ENCODE assay signal across 12 mouse cellular contexts in genomic region chr1:80177651-80178382, GRCm38 (mm10). TPM values are rescaled to one million over a fixed set of nuclear protein-coding genes. Genes with fewer than 3 reads are reported as not detected.
DNase-seq lines count a peak whose midpoint lies in the region; ATAC-seq and TF ChIP-seq lines count a peak whose summit lies in the region.
"Had no signal": no experiment of that assay in that cellular context is flagged by ENCODE, and none has a peak within 500 bp of the region (broad histone marks: within the 10 kb centered on the region; RNA-seq: fewer than 3 reads in every experiment).

No protein-coding gene starts in this region.

- intact Hi-C loops in heart, postnatal 14 days (cut with DNase I), result loop anchor here (5.0 kb wide), 1 partner anchor 181 kb away; no protein-coding TSS in a partner anchor
- intact Hi-C loops in left cerebral cortex, adult 2 months (cut with DNase I), result loop anchor here (1.0 kb wide), 1 partner anchor 391 kb away; no protein-coding TSS in a partner anchor

- no peak for ATAC-seq in forebrain, embryonic 15.5 days (replicated peaks)

- H3K79me2 ChIP-seq in CH12.LX (replicated peaks; ENCODE audit: control insufficient read depth, extremely low read depth, insufficient read depth, poor library complexity, severe bottlenecking), result no peaks in the 10 kb centered on the region

- in situ Hi-C loops in CH12.LX (cut with MboI; ENCODE audit: low pct_ligation_motif_present, low pct_unique_long_range_greater_than_20kb, low sequenced_read_pairs), result loop anchor here (10.0 kb wide), 2 partner anchors 337 to 393 kb away; no protein-coding TSS in a partner anchor

- H3K4me2 ChIP-seq in CH12.LX (ENCODE audit: insufficient read depth, low read depth, poor library complexity, severe bottlenecking), result no peak overlapping the region
- H3K4me2 ChIP-seq in forebrain, embryonic 15.5 days (replicated peaks), result no peak overlapping the region
- H3K4me2 ChIP-seq: hindbrain, embryonic 15.5 days; liver, embryonic 11.5 days had no signal

- peak; percentile 69 for TF ChIP-seq RAD21 in CH12.LX (IDR thresholded peaks at IDR 0.05; ENCODE audit: low read depth, low read length)

- H3K27ac ChIP-seq in left cerebral cortex, adult 2 months, result no peak overlapping the region
- no peak overlapping the region for H3K27ac ChIP-seq in CH12.LX (ENCODE audit: insufficient read depth, low read depth)
- H3K27ac ChIP-seq in forebrain, embryonic 15.5 days (replicated peaks), result no peak overlapping the region
- H3K27ac ChIP-seq: hindbrain, embryonic 15.5 days had no signal

- H3K36me3 ChIP-seq in CH12.LX (replicated peaks in 1 of 2; ENCODE audit: control insufficient read depth in 1 of 2, insufficient read depth in 1 of 2, low read length in 1 of 2), result no peaks in the 10 kb centered on the region
- no peaks in the 10 kb centered on the region for H3K36me3 ChIP-seq in forebrain, embryonic 15.5 days
- H3K36me3 ChIP-seq: G1E; hindbrain, embryonic 15.5 days had no signal

- dilution Hi-C loops in CH12.LX (cut with MboI; ENCODE audit: extremely low pct_ligation_motif_present, extremely low pct_unique_long_range_greater_than_20kb, low sequenced_read_pairs), result no loop called here

- no peak overlapping the region for H3K9ac ChIP-seq in CH12.LX (ENCODE audit: insufficient read depth, low read depth)
- no peak overlapping the region for H3K9ac ChIP-seq in forebrain, embryonic 15.5 days (replicated peaks)
- H3K9ac ChIP-seq: hindbrain, embryonic 15.5 days had no signal

- H3K4me3 ChIP-seq in left cerebral cortex, adult 2 months, result no peak overlapping the region
- H3K4me3 ChIP-seq in CH12.LX (replicated peaks in 1 of 3; ENCODE audit: low read depth in 2 of 3, low read length in 2 of 3, poor library complexity in 1 of 3), result no peak overlapping the region
- H3K4me3 ChIP-seq in forebrain, embryonic 15.5 days, result no peak overlapping the region
- H3K4me3 ChIP-seq: hindbrain, embryonic 15.5 days; myocyte had no signal

- peak; percentile 45 for TF ChIP-seq CTCF in left cerebral cortex, adult 2 months (IDR thresholded peaks at IDR 0.05)
- peak in 1 of 2 experiments; percentile 66; a peak in 2 of 4 replicates for TF ChIP-seq CTCF in CH12.LX (conservative IDR thresholded peaks at IDR 0.05 in 1 of 2, IDR thresholded peaks at IDR 0.05 in 1 of 2; ENCODE audit: low read depth in 2 of 2, low read length in 2 of 2)

- TF ChIP-seq POLR2A in CH12.LX (IDR thresholded peaks at IDR 0.05; ENCODE audit: low read depth, low read length), result no peak

- peak; percentile 59; the same call in 1 of the 2 replicates for TF ChIP-seq EP300 in CH12.LX (IDR thresholded peaks at IDR 0.05; ENCODE audit: low read length)

- no peaks in the 10 kb centered on the region for H3K9me3 ChIP-seq in CH12.LX (replicated peaks; ENCODE audit: low read length)
- H3K9me3 ChIP-seq in forebrain, embryonic 15.5 days, result no peaks in the 10 kb centered on the region
- H3K9me3 ChIP-seq: G1E; hindbrain, embryonic 15.5 days had no signal

- no peaks in the 10 kb centered on the region for H3K27me3 ChIP-seq in CH12.LX (replicated peaks)
- H3K27me3 ChIP-seq in forebrain, embryonic 15.5 days, result no peaks in the 10 kb centered on the region; the same call in 1 of the 2 replicates
- H3K27me3 ChIP-seq: hindbrain, embryonic 15.5 days had no signal

- DNase-seq in heart, postnatal 14 days, result peak; percentile 11 to 35
- DNase-seq in heart, adult 11 months, result no peak
- no peak for DNase-seq in left cerebral cortex, adult 2 months (ENCODE audit: extremely low spot score in 1 of 2, low spot score in 2 of 2)
- DNase-seq in left cerebral cortex, adult 8-10 months (ENCODE audit: low spot score in 2 of 2), result no peak
- DNase-seq in 416B (ENCODE audit: low read depth) (peak; percentile 11), CH12.LX (ENCODE audit: extremely low read depth) (peak; percentile 13)
- DNase-seq: cerebellum, postnatal 36 days had no signal

- 59% methylated on average over 11 of the region's 11 CpGs for WGBS in forebrain, embryonic 15.5 days

- H3K4me1 ChIP-seq in CH12.LX (ENCODE audit: control insufficient read depth in 1 of 2, insufficient read depth in 2 of 2), result peaks cover 6 to 9% of the 10 kb centered on the region in 2 experiments; a peak in 3 of 4 replicates
- H3K4me1 ChIP-seq in forebrain, embryonic 15.5 days, result no peaks in the 10 kb centered on the region
- H3K4me1 ChIP-seq: hindbrain, embryonic 15.5 days had no signal

TF ChIP-seq in CH12.LX, 34 proteins besides CTCF, POLR2A, EP300 and RAD21:
- TF ChIP-seq JUN (IDR thresholded peaks at IDR 0.05; ENCODE audit: insufficient read depth, low read depth, low read length) (peak; percentile 60), SIN3A (IDR thresholded peaks at IDR 0.05; ENCODE audit: low read length) (peak; percentile 49; the same call in 1 of the 2 replicates), BHLHE40 (IDR thresholded peaks at IDR 0.05; ENCODE audit: low read depth, low read length) (peak; percentile 73), SMC3 (IDR thresholded peaks at IDR 0.05; ENCODE audit: low read depth, low read length) (peak; percentile 57), JUND (conservative IDR thresholded peaks at IDR 0.05; ENCODE audit: low read depth, low read length) (peak; percentile 78), GABPA (IDR thresholded peaks at IDR 0.05; ENCODE audit: insufficient replicate concordance, low read depth, low read length) (no peak), CHD2 (IDR thresholded peaks at IDR 0.05; ENCODE audit: low read length) (no peak), KAT2A (IDR thresholded peaks at IDR 0.05; ENCODE audit: insufficient replicate concordance, low read length) (no peak), HCFC1 (IDR thresholded peaks at IDR 0.05; ENCODE audit: low read depth, low read length) (no peak), MYC (IDR thresholded peaks at IDR 0.05; ENCODE audit: low read depth, low read length) (peak; percentile 58), MAFK (IDR thresholded peaks at IDR 0.05; ENCODE audit: insufficient replicate concordance, low read length) (no peak), MEF2A (IDR thresholded peaks at IDR 0.05; ENCODE audit: borderline replicate concordance, low read depth, low read length) (0 out of 2 replicates have a peak, but pooled peaks have one; percentile 31), MAX (IDR thresholded peaks at IDR 0.05; ENCODE audit: low read length) (peak; percentile 43; the same call in 1 of the 2 replicates), NELFE (IDR thresholded peaks at IDR 0.05; ENCODE audit: low read depth, low read length) (no peak), MXI1 (IDR thresholded peaks at IDR 0.05; ENCODE audit: low read depth, low read length) (peak; percentile 54; the same call in 1 of the 2 replicates)
TF ChIP-seq in CH12.LX: peak in this region for 9.

RNA-seq across cellular contexts. Expression of gene Fam124b, which starts 40.5 kb away (rescaled TPM):
- total RNA-seq in heart, postnatal 14 days (2021), result 1 to 10 TPM; 7.4 TPM
- total RNA-seq in left cerebral cortex, adult 2 months (2021), result under 1 TPM; 0.32 to 0.63 TPM
- total RNA-seq in left cerebral cortex, adult 8-10 months (2022), result under 1 TPM in 1 of 4 experiments, not detected in 3; 0.14 TPM
- 2.5 and 3.4 TPM in 2 replicates for total RNA-seq in CH12.LX (2012; rRNA removed)
- 1.6 and 1.7 TPM in 2 replicates for total RNA-seq in CH12.LX (2014; rRNA removed)
- 3.7 and 4.9 TPM in 2 replicates for polyA plus RNA-seq in CH12.LX (2012; ENCODE audit: insufficient read length, low read depth)
- 0.45 and 0.55 TPM in 2 replicates for polyA plus RNA-seq in forebrain, embryonic 15.5 days (2015; fragmentation: Nextera tagmentation; extraction: Ambion mirVana)
- polyA plus RNA-seq: G1E; liver, embryonic 11.5 days had no signal

Comparison
In these comparisons a context has a peak if more than half of its experiments do, and no peak if none do; other contexts are left out.
1. DNase-seq: peak in heart, postnatal 14 days (2 of 2), 416B (single experiment) and CH12.LX (single experiment); none in heart, adult 11 months (single experiment), left cerebral cortex, adult 2 months (0 of 2) and left cerebral cortex, adult 8-10 months (0 of 2).